Mouse (Mus musculus) kidney, adult 2 months (tissue): ENCODE data around the gene Gltpd2. TPM values are rescaled to one million over a fixed set of nuclear protein-coding genes. Genes with fewer than 3 reads are reported as not detected.
"Not testable (repeated sequence)": the region's sequence is repeated elsewhere in the genome, so short reads cannot be mapped to it uniquely, and the experiment has no call there.

Experiments
- DNase-seq: peaks from one replicate; pipeline ENCODE4 v3.0.0; 2021
- H3K27ac ChIP-seq: fragments of 200-500 bp; 2 replicates; pipeline ENCODE4 v1.5.1; 2012; ENCODE audit warnings: low read depth, low read length, control low read depth, inconsistent platforms; ENCODE audit not compliant: insufficient read depth
- H3K27me3 ChIP-seq: fragments of 200-500 bp; replicated peaks from 2 replicates; pipeline ENCODE4 v1.6.1; 2012; ENCODE audit warnings: mild to moderate bottlenecking, moderate library complexity, low read length, inconsistent platforms; ENCODE audit not compliant: control insufficient read depth, insufficient read depth
- H3K36me3 ChIP-seq: fragments of 200-500 bp; 2 replicates; pipeline ENCODE4 v1.6.1; 2012; ENCODE audit warnings: mild to moderate bottlenecking, moderate library complexity, low read length, inconsistent platforms; ENCODE audit not compliant: control insufficient read depth, insufficient read depth
- H3K4me1 ChIP-seq: fragments of 200-500 bp; 2 replicates; pipeline ENCODE4 v1.6.1; 2011; ENCODE audit warnings: low read length; ENCODE audit not compliant: control insufficient read depth, insufficient read depth
- H3K4me3 ChIP-seq: fragments of 200-500 bp; 2 replicates; pipeline ENCODE4 v1.5.1; 2011; ENCODE audit warnings: mild to moderate bottlenecking, low read depth, low read length, control low read depth; ENCODE audit not compliant: insufficient read depth
- CTCF ChIP-seq: fragments of 200-500 bp; conservative IDR thresholded peaks from 2 replicates; pipeline ENCODE4 v1.5.1; 2011; ENCODE audit warnings: low read depth, mild to moderate bottlenecking, control low read depth, low read length, moderate library complexity, mixed read lengths; ENCODE audit not compliant: insufficient read depth, insufficient read length
- POLR2A ChIP-seq: fragments of 200-500 bp; IDR thresholded peaks from one replicate; pipeline ENCODE4 v1.6.1; 2011; ENCODE audit warnings: low read depth, low read length, control low read depth
- WGBS: fragments of 180-500 bp; shearing (Covaris S2); methylation state at CpG from one replicate; pipeline ENCODE4 v1.1.7; 2018; 5-methylcytosine and 5-hydroxymethylcytosine counted together
- polyA plus RNA-seq: library from polyadenylated mRNA; depleted of rRNA; stranded (reverse); fragments of >200 nt; gene quantifications from 2 replicates; pipeline ENCODE4 v1.2.3, GENCODE M21; 2012

The Gltpd2 gene
- polyA plus RNA-seq, 1 experiment: 2.8 TPM

DNA sequence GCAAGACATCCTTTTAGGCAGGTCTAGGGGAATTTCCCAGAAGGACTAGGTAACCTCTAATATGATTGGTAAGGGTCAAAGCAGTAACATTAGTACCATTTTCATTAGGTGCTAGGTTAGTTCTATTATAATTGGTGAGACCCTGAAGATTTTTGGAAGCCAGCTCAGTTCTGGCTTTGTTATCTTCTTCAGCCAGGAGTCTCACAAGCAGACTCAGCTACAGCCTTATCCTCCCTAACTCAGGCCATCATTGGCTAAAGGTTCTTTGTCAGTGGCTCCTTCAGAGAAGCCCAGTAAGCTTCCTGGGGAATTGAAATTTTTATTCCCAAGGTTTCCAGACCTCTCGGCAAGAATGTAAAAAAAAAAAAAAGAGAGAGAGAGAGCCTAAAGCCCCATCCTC lies 560 bp upstream of the Gltpd2 start:
- Histone ChIP-seq H3K27ac (no peak overlapping the region), H3K36me3 (no peaks in the 10 kb centered on the region), H3K27me3 (no peaks in the 10 kb centered on the region), H3K4me3 (no peak overlapping the region), H3K4me1 (no peaks in the 10 kb centered on the region)
- no peak for TF ChIP-seq POLR2A
- TF ChIP-seq CTCF: no peak
- WGBS: 74% methylated on average over 1 of the region's 1 CpGs
- no peak for DNase-seq

DNA sequence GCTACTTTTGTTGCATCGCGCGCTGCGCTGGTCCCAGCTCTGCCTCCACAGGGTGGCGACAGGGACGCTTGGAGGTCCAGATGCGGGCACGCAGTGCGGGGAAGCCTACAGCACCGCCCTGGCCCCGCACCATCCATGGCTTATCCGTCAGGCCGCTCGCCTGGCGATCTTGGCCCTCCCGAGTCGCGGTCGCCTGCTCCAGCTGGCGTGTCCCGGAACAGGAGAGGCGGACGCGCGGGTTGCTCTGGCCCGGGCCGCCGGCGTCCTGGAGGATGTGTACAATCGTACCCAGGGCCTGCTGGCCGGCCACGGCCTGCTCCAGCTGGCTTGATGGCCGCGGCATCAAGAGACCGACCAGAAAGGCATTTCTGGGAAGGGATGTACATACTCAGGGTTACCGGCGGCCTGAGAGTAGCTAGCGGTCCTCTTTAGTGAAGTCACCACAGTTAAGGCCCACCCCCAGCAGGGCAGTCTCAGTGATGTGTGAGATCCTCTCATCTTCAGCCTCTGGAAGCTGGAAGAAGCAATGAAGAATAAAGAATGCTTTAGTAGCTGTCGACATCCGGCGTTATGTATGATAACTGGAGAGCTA lies 1.3 kb downstream of the Gltpd2 start:
- Histone ChIP-seq H3K27ac (no peak overlapping the region), H3K27me3 (no peaks in the 10 kb centered on the region), H3K36me3 (no peaks in the 10 kb centered on the region), H3K4me1 (no peaks in the 10 kb centered on the region), H3K4me3 (peak overlapping the region; percentile 39)
- peak; percentile 35 for DNase-seq
- TF ChIP-seq POLR2A: no peak
- TF ChIP-seq CTCF: 0 out of 2 replicates have a peak, but pooled peaks have one; percentile 17
- 21% methylated on average over 41 of the region's 41 CpGs for WGBS

DNA sequence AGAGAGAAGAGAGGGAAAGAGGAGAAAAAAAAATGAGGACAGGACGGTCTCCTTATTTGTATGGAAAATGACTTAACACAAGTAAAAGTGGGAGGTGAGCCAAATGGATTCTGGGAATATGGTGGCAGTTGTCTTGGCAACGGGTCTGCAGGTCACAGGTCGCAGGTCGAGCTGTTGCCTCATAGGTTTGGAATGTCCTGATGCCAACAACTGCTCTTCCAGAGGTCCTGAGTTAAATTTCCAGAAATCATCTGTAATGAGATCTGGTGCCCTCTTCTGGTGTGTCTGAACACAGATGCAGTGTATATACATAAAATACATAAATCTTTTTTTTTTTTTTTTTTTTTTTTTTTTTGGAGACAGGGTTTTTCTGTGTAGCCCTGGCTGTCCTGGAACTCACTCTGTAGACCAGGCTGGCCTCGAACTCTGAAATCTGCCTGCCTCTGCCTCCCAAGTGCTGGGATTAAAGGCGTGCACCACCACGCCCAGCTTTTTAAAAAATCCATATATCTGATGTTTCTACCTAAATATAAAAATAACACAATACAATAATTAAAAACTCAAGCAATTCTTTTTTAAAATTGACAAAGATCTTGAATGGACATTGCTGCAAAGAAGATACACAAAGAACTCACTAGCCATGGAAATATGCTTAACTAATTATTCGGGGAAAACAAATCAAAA lies 4.5 kb downstream of the Gltpd2 start:
- not testable (repeated sequence) for H3K4me1 ChIP-seq, H3K4me3 ChIP-seq, H3K36me3 ChIP-seq, H3K27me3 ChIP-seq, H3K27ac ChIP-seq
- peak; percentile 56 for DNase-seq
- 84% methylated on average over 8 of the region's 8 CpGs for WGBS

DNA sequence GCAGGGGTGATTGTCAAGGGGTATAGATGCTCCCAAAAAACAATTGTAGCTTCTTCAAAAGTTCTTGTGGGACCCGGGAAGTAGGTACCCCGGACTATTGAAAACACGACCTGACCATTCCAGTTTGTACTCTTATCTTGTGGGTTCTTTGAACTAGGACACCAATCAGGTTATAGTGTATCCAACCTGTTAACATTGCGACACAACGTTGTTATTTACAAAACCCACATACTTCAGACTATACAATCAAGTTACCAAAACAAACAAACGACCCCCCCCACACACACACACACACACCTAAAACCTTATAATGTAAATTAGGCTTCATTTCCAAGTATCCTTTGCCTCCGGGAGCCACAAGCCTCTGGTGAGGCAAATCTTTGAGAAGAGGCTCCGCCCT lies 5.8 kb downstream of the Gltpd2 start:
- TF ChIP-seq CTCF (no peak), POLR2A (no peak)
- Histone ChIP-seq H3K36me3 (no peaks in the 10 kb centered on the region), H3K4me1 (peaks cover 6% of the 10 kb centered on the region; the same call in 1 of the 2 replicates), H3K27me3 (no peaks in the 10 kb centered on the region), H3K4me3 (no peak overlapping the region), H3K27ac (no peak overlapping the region)
- no peak for DNase-seq
- WGBS: 4% methylated on average over 8 of the region's 8 CpGs

DNA sequence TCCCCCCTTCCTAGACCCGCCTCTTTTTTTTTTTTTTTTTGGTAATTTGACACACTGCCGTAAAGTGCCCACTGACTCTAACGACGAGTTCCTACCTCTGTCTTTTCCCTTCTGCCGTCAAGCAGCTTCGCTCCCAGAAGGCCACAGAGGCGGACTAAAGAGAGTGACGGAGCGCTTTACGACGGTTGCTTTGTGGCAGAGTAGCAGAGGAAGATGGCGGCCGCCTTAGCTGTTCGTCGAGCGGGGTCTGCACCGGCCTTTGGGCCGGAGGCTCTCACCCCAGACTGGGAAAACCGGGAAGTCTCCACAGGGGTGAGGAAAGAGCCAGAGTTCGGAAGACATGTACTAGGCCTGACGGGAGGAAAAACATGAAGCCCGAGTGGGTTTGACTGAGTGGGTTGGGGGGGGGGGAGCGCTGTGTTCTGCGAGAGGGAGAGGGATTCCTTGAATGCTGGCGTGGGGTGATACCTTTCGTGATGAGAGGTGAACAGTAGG lies 6.2 kb downstream of the Gltpd2 start, which contains the start of gene Psmb6:
TSS of gene Psmb6 (plus strand) at position 184 of the 495 bp plus-strand sequence.
- no peaks in the 10 kb centered on the region for H3K27me3 ChIP-seq
- H3K4me1 ChIP-seq: peaks cover 6% of the 10 kb centered on the region; the same call in 1 of the 2 replicates
- peak within 1 kb of the TSS; percentile 73 for H3K4me3 ChIP-seq
- TF ChIP-seq POLR2A: peak; percentile 67
- no peak for TF ChIP-seq CTCF
- peak; percentile 98 for DNase-seq
- H3K27ac ChIP-seq: no peak within 1 kb of the TSS
- no peaks in the 10 kb centered on the region for H3K36me3 ChIP-seq
- 1% methylated on average over 26 of the region's 26 CpGs for WGBS

DNA sequence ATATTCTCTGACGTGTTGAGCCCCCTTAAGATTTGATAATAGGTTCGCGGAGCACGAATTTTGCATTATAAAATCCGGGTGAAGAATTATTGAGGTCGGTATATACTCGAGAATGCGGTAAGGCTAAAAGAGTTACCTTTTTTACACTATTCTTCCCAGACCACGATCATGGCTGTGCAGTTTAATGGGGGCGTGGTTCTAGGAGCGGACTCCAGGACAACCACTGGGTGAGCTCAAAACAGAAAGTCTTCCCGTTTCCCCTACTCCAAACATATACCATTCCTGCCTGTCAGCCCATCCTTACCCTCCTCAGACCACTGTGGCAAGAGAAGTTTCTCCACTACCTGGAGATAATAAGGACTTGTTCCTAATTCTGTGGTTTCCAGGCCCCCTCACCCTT lies 6.7 kb downstream of the Gltpd2 start:
- Histone ChIP-seq H3K4me1 (peaks cover 6% of the 10 kb centered on the region; the same call in 1 of the 2 replicates), H3K27ac (no peak overlapping the region), H3K4me3 (peak overlapping the region; percentile 73), H3K27me3 (no peaks in the 10 kb centered on the region), H3K36me3 (no peaks in the 10 kb centered on the region)
- TF ChIP-seq POLR2A: no peak
- TF ChIP-seq CTCF: no peak
- WGBS: 2% methylated on average over 12 of the region's 12 CpGs
- no peak for DNase-seq

DNA sequence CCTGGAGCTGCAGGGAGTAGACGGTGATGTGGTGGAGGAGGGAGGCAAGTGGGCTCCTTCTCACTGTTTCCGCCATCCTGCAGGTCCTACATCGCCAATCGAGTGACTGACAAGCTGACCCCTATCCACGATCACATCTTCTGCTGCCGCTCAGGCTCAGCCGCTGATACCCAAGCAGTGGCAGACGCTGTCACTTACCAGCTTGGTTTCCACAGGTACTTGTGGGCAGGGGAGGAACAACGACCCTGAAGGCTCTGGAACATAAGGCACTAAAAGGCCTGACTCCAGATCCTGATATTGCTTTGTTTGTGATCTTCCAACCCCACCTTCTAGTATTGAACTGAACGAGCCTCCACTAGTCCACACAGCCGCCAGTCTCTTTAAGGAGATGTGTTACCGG lies 7.2 kb downstream of the Gltpd2 start:
- 0 out of 2 replicates have a peak overlapping the region, but pooled peaks have one; percentile 21 for H3K4me3 ChIP-seq
- H3K36me3 ChIP-seq: no peaks in the 10 kb centered on the region
- 86% methylated on average over 12 of the region's 12 CpGs for WGBS
- no peaks in the 10 kb centered on the region for H3K27me3 ChIP-seq
- TF ChIP-seq POLR2A (no peak), CTCF (no peak)
- DNase-seq: no peak
- H3K4me1 ChIP-seq: peaks cover 6% of the 10 kb centered on the region; the same call in 1 of the 2 replicates
- no peak overlapping the region for H3K27ac ChIP-seq
